18 mouse cellular contexts compared by ENCODE assay signal in the genomic region with DNA sequence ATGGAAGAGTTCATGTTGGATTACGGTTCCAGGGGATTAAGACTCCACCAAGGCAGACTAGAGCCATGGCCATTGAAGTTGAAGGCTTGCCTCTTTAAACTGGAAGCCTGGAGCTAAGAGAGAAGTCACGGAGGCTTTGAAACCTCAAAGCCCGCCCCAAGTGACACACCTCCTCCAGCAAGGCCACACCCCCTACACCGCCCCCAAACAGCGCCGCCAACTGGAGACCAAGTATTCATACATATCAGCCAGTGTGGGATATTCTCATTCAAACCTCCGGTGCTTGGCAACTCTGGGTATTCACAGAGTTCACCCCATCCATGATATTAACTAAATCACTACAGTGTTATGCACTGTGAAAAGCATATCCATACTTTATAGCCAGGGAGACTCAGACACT.
DNase-seq lines count a peak whose midpoint lies in the region; ATAC-seq and TF ChIP-seq lines count a peak whose summit lies in the region.
"Had no signal": no experiment of that assay in that cellular context is flagged by ENCODE, and none has a peak within 500 bp of the region (broad histone marks: within the 10 kb centered on the region; RNA-seq: fewer than 3 reads in every experiment).

No protein-coding gene starts in this region.

- H3K36me3 ChIP-seq in lung, embryonic 14.5 days (ENCODE audit: insufficient read depth), result no peaks in the 10 kb centered on the region
- no peaks in the 10 kb centered on the region for H3K36me3 ChIP-seq in ES-Bruce4 (ENCODE audit: control insufficient read depth, insufficient read depth, low read length, poor library complexity, severe bottlenecking)
- H3K36me3 ChIP-seq in forebrain, embryonic 14.5 days (ENCODE audit: control insufficient read depth, insufficient read depth, low read length), result no peaks in the 10 kb centered on the region
- H3K36me3 ChIP-seq: embryonic facial prominence, embryonic 10.5 days; heart, embryonic 12.5 days; hindbrain, embryonic 10.5 days had no signal

- WGBS in lung, embryonic 14.5 days, result 87% methylated on average over 7 of the region's 7 CpGs
- WGBS in forebrain, embryonic 14.5 days, result 91% methylated on average over 7 of the region's 7 CpGs

- H3K4me1 ChIP-seq in lung, embryonic 14.5 days (ENCODE audit: insufficient read depth), result peaks cover 4% of the 10 kb centered on the region; the same call in 1 of the 2 replicates
- H3K4me1 ChIP-seq in ES-Bruce4 (ENCODE audit: control insufficient read depth, insufficient read depth, low read length), result peaks cover 7% of the 10 kb centered on the region
- peaks cover 4% of the 10 kb centered on the region; the same call in 1 of the 2 replicates for H3K4me1 ChIP-seq in forebrain, embryonic 14.5 days (ENCODE audit: control insufficient read depth, insufficient read depth, low read length)

- ATAC-seq in lung, embryonic 14.5 days (ENCODE audit: insufficient read depth), result no peak
- ATAC-seq in forebrain, embryonic 14.5 days, result no peak
- ATAC-seq: forebrain, embryonic 13.5 days had no signal

- H3K9ac ChIP-seq in lung, embryonic 14.5 days, result no peak overlapping the region
- no peak overlapping the region for H3K9ac ChIP-seq in ES-Bruce4 (ENCODE audit: low read depth, poor library complexity, severe bottlenecking)
- H3K9ac ChIP-seq in forebrain, embryonic 14.5 days (ENCODE audit: low read length), result no peak overlapping the region
- H3K9ac ChIP-seq: forebrain, embryonic 13.5 days; heart, embryonic 12.5 days; hindbrain, embryonic 14.5 days had no signal

- TF ChIP-seq POLR2A in ES-Bruce4 (IDR thresholded peaks at IDR 0.05; ENCODE audit: insufficient read depth, low read length), result no peak

- H3K9me3 ChIP-seq in lung, embryonic 14.5 days (ENCODE audit: low read depth, low read length), result no peaks in the 10 kb centered on the region
- H3K9me3 ChIP-seq in ES-Bruce4 (replicated peaks; ENCODE audit: control insufficient read depth, insufficient read depth, low read length, poor library complexity, severe bottlenecking), result no peaks in the 10 kb centered on the region
- H3K9me3 ChIP-seq in forebrain, embryonic 14.5 days (replicated peaks; ENCODE audit: control insufficient read depth, low read length), result no peaks in the 10 kb centered on the region
- H3K9me3 ChIP-seq: embryonic facial prominence, embryonic 10.5 days; forebrain, embryonic 13.5 days; heart, embryonic 12.5 days; hindbrain, embryonic 10.5 days had no signal

- H3K4me2 ChIP-seq in lung, embryonic 14.5 days, result no peak overlapping the region
- H3K4me2 ChIP-seq in forebrain, embryonic 14.5 days (ENCODE audit: low read length), result no peak overlapping the region
- H3K4me2 ChIP-seq: forebrain, embryonic 13.5 days; heart, embryonic 12.5 days; hindbrain, embryonic 14.5 days had no signal

- H3K4me3 ChIP-seq in lung, embryonic 14.5 days (ENCODE audit: low read depth, low read length), result no peak overlapping the region
- H3K4me3 ChIP-seq in ES-Bruce4 (ENCODE audit: low read depth, low read length), result no peak overlapping the region
- H3K4me3 ChIP-seq in forebrain, embryonic 14.5 days (ENCODE audit: low read depth, low read length), result no peak overlapping the region
- H3K4me3 ChIP-seq: embryonic facial prominence, embryonic 10.5 days; forebrain, embryonic 13.5 days; heart, adult 2 months; heart, embryonic 12.5 days; hindbrain, embryonic 10.5 days had no signal

- no peak overlapping the region for H3K27ac ChIP-seq in lung, embryonic 14.5 days (ENCODE audit: low read depth)
- H3K27ac ChIP-seq in ES-Bruce4 (ENCODE audit: insufficient read depth, low read length), result no peak overlapping the region
- H3K27ac ChIP-seq in forebrain, embryonic 14.5 days (ENCODE audit: low read depth, low read length), result no peak overlapping the region
- H3K27ac ChIP-seq: embryonic facial prominence, embryonic 10.5 days; forebrain, embryonic 13.5 days; heart, adult 2 months; hindbrain, embryonic 10.5 days; hindbrain, embryonic 14.5 days had no signal

- no peak for TF ChIP-seq EP300 in ES-Bruce4 (IDR thresholded peaks at IDR 0.05; ENCODE audit: insufficient read depth, low read depth, low read length)

- no peaks in the 10 kb centered on the region for H3K27me3 ChIP-seq in lung, embryonic 14.5 days (ENCODE audit: insufficient read depth, low read length)
- no peaks in the 10 kb centered on the region for H3K27me3 ChIP-seq in ES-Bruce4 (ENCODE audit: control insufficient read depth, insufficient read depth, low read length, poor library complexity, severe bottlenecking)
- no peaks in the 10 kb centered on the region for H3K27me3 ChIP-seq in forebrain, embryonic 14.5 days (replicated peaks; ENCODE audit: control insufficient read depth, insufficient read depth, low read length)
- H3K27me3 ChIP-seq: forebrain, embryonic 13.5 days had no signal

- no peak for DNase-seq in lung, embryonic 14.5 days
- DNase-seq in lung, postnatal 4 days, result no peak
- DNase-seq in ZHBTc4 (ENCODE audit: low read depth, low spot score), result peak; percentile 81
- peak; percentile 63 for DNase-seq in testis, postnatal 14 days (ENCODE audit: low spot score)
- DNase-seq in adrenal gland, postnatal 25 days, result no peak
- DNase-seq in forebrain, embryonic 14.5 days (ENCODE audit: low spot score), result no peak
- DNase-seq: adrenal gland, adult 2 months; adrenal gland, postnatal 36 days; cerebellum, adult 2 months; cerebellum, postnatal 10 days; gastrocnemius, postnatal 10 days had no signal

- TF ChIP-seq CTCF in lung, embryonic 14.5 days (IDR thresholded peaks at IDR 0.05; ENCODE audit: low read depth), result 0 out of 2 replicates have a peak, but pooled peaks have one; percentile 9
- TF ChIP-seq CTCF in ES-Bruce4 (IDR thresholded peaks at IDR 0.05; ENCODE audit: low read depth, low read length), result peak; percentile 36

Comparison
In these comparisons a context has a peak if more than half of its experiments do, and no peak if none do; other contexts are left out.
1. DNase-seq: peak in ZHBTc4 (single experiment) and testis, postnatal 14 days (single experiment); none in lung, embryonic 14.5 days (single experiment), lung, postnatal 4 days (0 of 2), adrenal gland, postnatal 25 days (single experiment) and forebrain, embryonic 14.5 days (single experiment).